Mouse (Mus musculus): ENCODE measurements around the gene Abcg8.

Abcg8 gene

GRCm38 (mm10) chr17:84675951-84676366 lies at the start of gene Abcg8:
Abcg8 (plus strand) TSS chr17:84676302.
- DNase-seq (ENCODE audit: low spot score in 2 of 2): no peak

- no peak for DNase-seq (ENCODE audit: low spot score in 2 of 2)
Measured at GRCm38 (mm10) chr17:84626857-84627305, 49.2 kb upstream of the Abcg8 start.

- DNase-seq (ENCODE audit: low spot score in 2 of 2): no peak
Measured at GRCm38 (mm10) chr17:84627721-84628120, 48.4 kb upstream of the Abcg8 start.

- DNase-seq (ENCODE audit: low spot score in 2 of 2): no peak
Measured at GRCm38 (mm10) chr17:84628611-84629010, 47.5 kb upstream of the Abcg8 start.

GRCm38 (mm10) chr17:84631836-84632235 lies 44.3 kb upstream of the Abcg8 start:
- no peak for DNase-seq (ENCODE audit: low spot score in 2 of 2)

- no peak for DNase-seq (ENCODE audit: low spot score in 2 of 2)
Measured at GRCm38 (mm10) chr17:84633443-84633842, 42.7 kb upstream of the Abcg8 start.

GRCm38 (mm10) chr17:84636328-84636727 lies 39.8 kb upstream of the Abcg8 start:
- DNase-seq (ENCODE audit: low spot score in 2 of 2): no peak

- DNase-seq (ENCODE audit: low spot score in 2 of 2): no peak
Measured at GRCm38 (mm10) chr17:84637971-84638370, 38.1 kb upstream of the Abcg8 start.

GRCm38 (mm10) chr17:84639796-84640378 lies 36.2 kb upstream of the Abcg8 start:
- peak in 1 of 2 experiments; percentile 17 for DNase-seq (ENCODE audit: low spot score in 2 of 2)

GRCm38 (mm10) chr17:84641893-84642292 lies 34.2 kb upstream of the Abcg8 start:
- peak; percentile 72 to 79 for DNase-seq (ENCODE audit: low spot score in 2 of 2)

GRCm38 (mm10) chr17:84642324-84642723 lies 33.8 kb upstream of the Abcg8 start:
- DNase-seq (ENCODE audit: low spot score in 2 of 2): peak in 1 of 2 experiments; percentile 26

GRCm38 (mm10) chr17:84644292-84645050 lies 31.6 kb upstream of the Abcg8 start:
- DNase-seq (ENCODE audit: low spot score in 2 of 2): no peak

- no peak for DNase-seq (ENCODE audit: low spot score in 2 of 2)
Measured at GRCm38 (mm10) chr17:84645119-84645518, 31.0 kb upstream of the Abcg8 start.

GRCm38 (mm10) chr17:84645894-84646293 lies 30.2 kb upstream of the Abcg8 start:
- DNase-seq (ENCODE audit: low spot score in 2 of 2): peak in 1 of 2 experiments; percentile 17

- DNase-seq (ENCODE audit: low spot score in 2 of 2): peak in 1 of 2 experiments; percentile 18
Measured at GRCm38 (mm10) chr17:84646477-84646876, 29.6 kb upstream of the Abcg8 start.

GRCm38 (mm10) chr17:84647630-84648029 lies 28.5 kb upstream of the Abcg8 start:
- DNase-seq (ENCODE audit: low spot score in 2 of 2): peak in 1 of 2 experiments; percentile 8

- DNase-seq (ENCODE audit: low spot score in 2 of 2): peak in 1 of 2 experiments; percentile 18
Measured at GRCm38 (mm10) chr17:84650302-84651017, 25.6 kb upstream of the Abcg8 start.

GRCm38 (mm10) chr17:84653544-84653943 lies 22.6 kb upstream of the Abcg8 start:
- DNase-seq (ENCODE audit: low spot score in 2 of 2): no peak

- no peak for DNase-seq (ENCODE audit: low spot score in 2 of 2)
Measured at GRCm38 (mm10) chr17:84656205-84656604, 19.9 kb upstream of the Abcg8 start.

GRCm38 (mm10) chr17:84656653-84657421 lies 19.3 kb upstream of the Abcg8 start:
- DNase-seq (ENCODE audit: low spot score in 2 of 2): no peak

- no peak for DNase-seq (ENCODE audit: low spot score in 2 of 2)
Measured at GRCm38 (mm10) chr17:84657422-84657732, 18.7 kb upstream of the Abcg8 start.

GRCm38 (mm10) chr17:84657782-84658181 lies 18.3 kb upstream of the Abcg8 start:
- DNase-seq (ENCODE audit: low spot score in 2 of 2): no peak
